In the genomic region with DNA sequence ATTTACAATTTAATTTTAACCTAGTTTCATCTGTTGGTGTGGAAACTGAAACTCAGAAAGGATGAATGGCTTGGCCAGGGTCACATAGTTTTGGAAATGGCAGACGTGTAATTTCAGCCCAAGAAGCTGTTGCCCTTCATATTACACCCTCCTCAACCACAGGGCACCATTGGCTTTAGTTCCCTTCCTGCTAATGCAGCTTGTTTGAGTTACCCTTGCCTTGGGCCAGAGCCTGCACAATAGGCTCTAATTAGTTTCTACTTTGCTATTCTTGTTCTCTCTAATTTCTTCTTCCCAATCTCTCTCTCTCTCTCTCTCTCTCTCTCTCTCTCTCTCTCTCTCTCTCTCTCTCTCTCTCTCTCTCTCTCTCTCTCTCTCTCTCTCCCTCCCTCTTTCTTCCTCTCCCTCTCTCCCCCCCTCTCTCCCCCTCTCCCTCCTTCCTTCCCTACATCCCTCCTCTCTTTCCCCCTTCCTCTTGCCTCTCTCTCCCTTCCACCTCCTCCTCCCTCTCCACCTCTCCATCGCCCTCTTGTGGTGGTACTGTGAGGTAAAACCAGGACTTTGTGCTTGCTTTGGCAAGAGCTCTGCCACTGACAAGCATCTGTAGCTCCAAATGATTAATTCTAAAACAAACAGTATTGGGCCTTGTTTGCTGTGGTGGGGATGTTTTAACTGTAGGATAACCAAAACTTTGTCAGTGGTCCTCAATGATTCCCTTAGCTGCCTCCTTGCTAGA, we compare ENCODE assay signal across 8 mouse cellular contexts. TPM values are rescaled to one million over a fixed set of nuclear protein-coding genes. Genes with fewer than 3 reads are reported as not detected.
DNase-seq lines count a peak whose midpoint lies in the region; ATAC-seq and TF ChIP-seq lines count a peak whose summit lies in the region.

No protein-coding gene starts in this region.

- WGBS in hindbrain, postnatal 0 days = 20% methylated on average over 2 of the region's 2 CpGs
- 34% methylated on average over 2 of the region's 2 CpGs for WGBS in liver, embryonic 11.5 days

- no peaks in the 10 kb centered on the region for H3K27me3 ChIP-seq in hindbrain, postnatal 0 days (ENCODE audit: insufficient read depth, low read length)
- no peaks in the 10 kb centered on the region for H3K27me3 ChIP-seq in liver, embryonic 11.5 days (replicated peaks; ENCODE audit: control insufficient read depth, insufficient read depth, low read length)

- no peaks in the 10 kb centered on the region for H3K4me1 ChIP-seq in hindbrain, postnatal 0 days (ENCODE audit: insufficient read depth, low read length)
- H3K4me1 ChIP-seq in liver, embryonic 11.5 days (replicated peaks; ENCODE audit: control insufficient read depth, insufficient read depth, low read length) = no peaks in the 10 kb centered on the region

- peak; percentile 50; the same call in 1 of the 2 replicates for ATAC-seq in hindbrain, postnatal 0 days
- ATAC-seq in liver, embryonic 11.5 days (replicated peaks; ENCODE audit: low FRiP score) = 0 out of 2 replicates have a peak, but pooled peaks have one; percentile 43

- H3K4me3 ChIP-seq in hindbrain, postnatal 0 days (ENCODE audit: low read length) = no peak overlapping the region
- H3K4me3 ChIP-seq in liver, embryonic 11.5 days (ENCODE audit: low read depth, low read length) = no peak overlapping the region

- H3K27ac ChIP-seq in hindbrain, postnatal 0 days = no peak overlapping the region
- H3K27ac ChIP-seq in liver, embryonic 11.5 days (ENCODE audit: low read depth, low read length) = no peak overlapping the region

- TF ChIP-seq CTCF in hindbrain, postnatal 0 days (IDR thresholded peaks at IDR 0.05; ENCODE audit: low read depth) = peak; percentile 79

- H3K9me3 ChIP-seq in hindbrain, postnatal 0 days (ENCODE audit: low read length) = no peaks in the 10 kb centered on the region
- no peaks in the 10 kb centered on the region for H3K9me3 ChIP-seq in liver, embryonic 11.5 days (ENCODE audit: control insufficient read depth, low read length)

- no peak overlapping the region for H3K4me2 ChIP-seq in hindbrain, postnatal 0 days (ENCODE audit: low read depth, low read length)
- H3K4me2 ChIP-seq in liver, embryonic 11.5 days = no peak overlapping the region

- DNase-seq in right cerebral cortex, adult 18-20 months = peak; percentile 51
- DNase-seq in right cerebral cortex, postnatal 36 days (ENCODE audit: low spot score in 2 of 2) = no peak
- DNase-seq in adrenal gland, postnatal 25 days = peak; percentile 54
- peak; percentile 63 for DNase-seq in embryo, embryonic 9.5 days (ENCODE audit: extremely low spot score)
- DNase-seq in hindbrain, postnatal 0 days (ENCODE audit: low spot score) = peak; percentile 64
- no peak for DNase-seq in liver, embryonic 11.5 days (ENCODE audit: low spot score)
- peak; percentile 52 to 71 for DNase-seq in right cerebral cortex, postnatal 10 days (ENCODE audit: low spot score in 2 of 2)
- DNase-seq in T-cell, adult 2 months (ENCODE audit: low spot score) = no peak

- H3K36me3 ChIP-seq in hindbrain, postnatal 0 days (ENCODE audit: insufficient read depth, low read length) = no peaks in the 10 kb centered on the region
- no peaks in the 10 kb centered on the region for H3K36me3 ChIP-seq in liver, embryonic 11.5 days (ENCODE audit: control insufficient read depth, insufficient read depth, low read length)

- no peak overlapping the region for H3K9ac ChIP-seq in hindbrain, postnatal 0 days (replicated peaks; ENCODE audit: low read length)
- no peak overlapping the region for H3K9ac ChIP-seq in liver, embryonic 11.5 days (ENCODE audit: low read depth, low read length)

RNA-seq across cellular contexts. Expression of a gene that starts 51.8 kb away (rescaled TPM):
- 3.4 and 5.0 TPM in 2 replicates for total RNA-seq in adrenal gland, postnatal 25 days (2021)
- total RNA-seq in hindbrain, postnatal 0 days (2014; rRNA removed) = 18.8 and 20.8 TPM in 2 replicates
- 6.8 and 7.8 TPM in 2 replicates for polyA plus RNA-seq in hindbrain, postnatal 0 days (2015; fragmentation: Nextera tagmentation; extraction: Ambion mirVana)
- 0.41 and 0.55 TPM in 2 replicates for polyA plus RNA-seq in liver, embryonic 11.5 days (2014; fragmentation: Nextera tagmentation; extraction: Ambion mirVana)

Comparison
In these comparisons a context has a peak if more than half of its experiments do, and no peak if none do; other contexts are left out.
1. DNase-seq: peak in right cerebral cortex, adult 18-20 months (single experiment), adrenal gland, postnatal 25 days (single experiment), embryo, embryonic 9.5 days (single experiment), hindbrain, postnatal 0 days (single experiment) and right cerebral cortex, postnatal 10 days (2 of 2); none in right cerebral cortex, postnatal 36 days (0 of 2), liver, embryonic 11.5 days (single experiment) and T-cell, adult 2 months (single experiment).